Mouse (Mus musculus): ENCODE measurements around the gene Arid1b.

- TF ChIP-seq CTCF (conservative IDR thresholded peaks at IDR 0.05 in 1 of 2, IDR thresholded peaks at IDR 0.05 in 1 of 2; ENCODE audit: low read depth in 2 of 2, low read length in 2 of 2) (no peak), MAX (IDR thresholded peaks at IDR 0.05; ENCODE audit: low read length) (no peak)
Observed at GRCm38 (mm10) chr17:5365992-5366398, 371.9 kb downstream of the Arid1b start.

Measured in CH12.LX (cell line).